Mouse (Mus musculus) embryonic facial prominence, embryonic 12.5 days (tissue): ENCODE results near the gene Nrg3. TPM values are rescaled to one million over a fixed set of nuclear protein-coding genes. Genes with fewer than 3 reads are reported as not detected.
"Not testable (repeated sequence)": the region's sequence is repeated elsewhere in the genome, so short reads cannot be mapped to it uniquely, and the experiment has no call there.

ENCODE experiments used
- ATAC-seq: fragments of 200-750 bp; cut with Nextera tagmentation; 2 replicates; pipeline ENCODE4 v1.8.0; 2017; ENCODE audit not compliant: insufficient number of reproducible peaks, insufficient read depth, low FRiP score, low TSS enrichment
- H3K27ac ChIP-seq: fragments of 300-500 bp; sonication (generic); 2 replicates; pipeline ENCODE4 v1.5.1; 2016; ENCODE audit warnings: mild to moderate bottlenecking
- H3K27me3 ChIP-seq: fragments of 300-500 bp; sonication (generic); 2 replicates; pipeline ENCODE4 v1.6.1; 2016; ENCODE audit warnings: mild to moderate bottlenecking, moderate library complexity
- H3K36me3 ChIP-seq: fragments of 300-500 bp; sonication (generic); 2 replicates; pipeline ENCODE4 v1.6.1; 2016; ENCODE audit warnings: mild to moderate bottlenecking
- H3K4me1 ChIP-seq: fragments of 300-500 bp; sonication (generic); 2 replicates; pipeline ENCODE4 v1.6.1; 2016
- H3K4me2 ChIP-seq: fragments of 300-500 bp; sonication (generic); replicated peaks from 2 replicates; pipeline ENCODE4 v1.6.1; 2016; ENCODE audit warnings: mild to moderate bottlenecking, moderate library complexity
- H3K4me3 ChIP-seq: fragments of 300-500 bp; sonication (generic); 2 replicates; pipeline ENCODE4 v1.5.1; 2016; ENCODE audit warnings: mild to moderate bottlenecking
- H3K9ac ChIP-seq: fragments of 300-500 bp; sonication (generic); 2 replicates; pipeline ENCODE4 v1.6.1; 2016; ENCODE audit warnings: mild to moderate bottlenecking, moderate library complexity
- H3K9me3 ChIP-seq: fragments of 300-500 bp; sonication (generic); 2 replicates; pipeline ENCODE4 v1.6.1; 2016; ENCODE audit warnings: mild to moderate bottlenecking, moderate library complexity
- WGBS: fragments of 180-500 bp; shearing (Covaris S2); methylation state at CpG from one replicate; pipeline ENCODE4 v1.1.7; 2016; 5-methylcytosine and 5-hydroxymethylcytosine counted together
- microRNA-seq: library from miRNA; unstranded; fragments of <30 nt; microRNA quantifications from one replicate; pipeline ENCODE4, GENCODE M21; 2017
- polyA plus RNA-seq: library from polyadenylated mRNA; unstranded; fragments of >200 nt; fragmentation: Nextera tagmentation; extraction: Ambion mirVana; gene quantifications from 2 replicates; pipeline ENCODE4 v1.2.1, GENCODE M21; 2016

The Nrg3 gene
- polyA plus RNA-seq, 1 experiment from 2014 or later: 0.83 TPM

DNA sequence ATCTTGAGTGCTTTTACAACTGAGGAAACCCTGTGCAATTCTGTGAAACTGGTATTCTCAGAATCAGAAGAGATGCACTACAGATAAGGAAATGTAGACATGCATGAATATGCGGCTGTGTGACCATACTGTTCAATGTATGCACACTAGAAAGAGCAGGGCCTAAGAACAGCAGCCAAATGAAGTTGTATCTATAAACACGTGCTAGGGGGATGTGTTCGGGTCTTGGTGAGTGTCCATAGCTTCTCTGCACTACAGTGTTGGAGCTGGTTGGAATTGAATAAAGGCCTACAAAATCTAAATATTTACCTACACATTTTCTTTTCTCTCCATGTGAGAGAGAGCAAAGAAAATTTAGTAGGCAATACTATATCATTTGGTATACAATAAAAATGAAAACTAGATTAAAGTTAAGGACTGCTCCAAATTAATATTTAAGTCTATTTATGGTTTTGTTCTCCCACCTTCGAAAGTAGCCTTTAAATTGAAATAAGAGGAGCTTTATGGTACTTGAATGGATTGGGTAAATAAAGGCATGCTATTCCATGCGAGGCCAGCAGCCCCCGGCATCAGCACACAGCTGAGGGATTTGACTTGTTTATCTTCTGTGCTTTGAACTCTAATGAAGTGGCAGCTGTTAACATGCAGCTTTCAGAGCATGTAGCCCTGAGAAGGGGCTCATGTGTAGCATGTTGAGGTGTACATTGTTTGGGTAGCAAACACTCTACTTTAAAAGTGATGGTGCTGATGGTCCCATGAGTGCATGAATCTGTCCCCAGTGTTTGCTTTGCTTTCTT is 1038.9 kb downstream of the Nrg3 start:
- H3K27ac ChIP-seq: no peak overlapping the region
- 73% methylated on average over 6 of the region's 6 CpGs for WGBS

DNA sequence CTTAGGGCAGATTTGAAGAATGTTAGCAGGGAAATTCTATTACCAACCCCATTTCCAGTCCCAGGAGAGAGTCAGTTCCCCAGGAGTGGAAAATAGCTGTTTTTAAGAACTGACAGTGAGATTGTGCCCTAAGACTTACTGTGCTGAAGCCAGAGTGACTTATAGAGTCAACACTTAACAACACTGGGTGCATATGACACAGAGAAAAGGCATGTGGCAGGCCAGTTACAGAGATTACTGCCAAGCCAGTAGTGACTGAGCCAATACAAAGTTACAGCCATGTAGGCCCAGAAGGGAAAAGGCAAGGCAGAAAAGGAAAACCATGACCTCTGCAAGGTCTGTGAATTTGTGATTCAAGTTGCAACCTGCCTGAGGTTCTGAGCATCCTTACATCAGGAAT is 1098.2 kb downstream of the Nrg3 start:
- no peaks in the 10 kb centered on the region for H3K4me1 ChIP-seq
- H3K36me3 ChIP-seq: no peaks in the 10 kb centered on the region
- H3K4me3 ChIP-seq: no peak overlapping the region
- H3K27me3 ChIP-seq: no peaks in the 10 kb centered on the region
- H3K27ac ChIP-seq: no peak overlapping the region
- H3K9ac ChIP-seq: no peak overlapping the region
- no peaks in the 10 kb centered on the region for H3K9me3 ChIP-seq
- no peak overlapping the region for H3K4me2 ChIP-seq
- no peak for ATAC-seq

More for the DNA sequence above, 1038.9 kb downstream of the Nrg3 start:
- no peak overlapping the region for H3K4me3 ChIP-seq
- H3K9me3 ChIP-seq: no peaks in the 10 kb centered on the region
- no peak overlapping the region for H3K4me2 ChIP-seq
- H3K4me1 ChIP-seq: no peaks in the 10 kb centered on the region
- H3K36me3 ChIP-seq: no peaks in the 10 kb centered on the region
- H3K27me3 ChIP-seq: no peaks in the 10 kb centered on the region
- no peak overlapping the region for H3K9ac ChIP-seq
- no peak for ATAC-seq

DNA sequence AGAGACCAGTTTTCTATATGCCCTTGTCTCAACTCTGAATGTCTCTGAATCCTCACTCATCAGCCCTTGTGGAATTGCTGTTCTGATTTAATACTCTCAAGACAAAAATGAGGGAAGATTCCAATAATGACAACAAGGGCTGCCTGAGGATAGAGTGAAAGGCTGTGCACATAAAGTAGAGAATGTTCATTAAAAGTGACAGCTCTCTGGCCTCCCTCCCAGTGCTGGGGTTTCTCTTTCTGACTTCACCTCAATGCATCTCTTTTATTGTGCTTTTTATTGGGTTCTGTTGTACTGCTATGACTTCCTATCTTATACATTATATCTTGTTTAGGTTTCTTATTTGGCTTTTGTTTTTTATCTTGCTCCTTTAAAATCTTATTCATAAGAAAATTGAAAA is 1131.9 kb downstream of the Nrg3 start:
- ATAC-seq: no peak
- Histone ChIP-seq H3K9ac (no peak overlapping the region), H3K9me3 (no peaks in the 10 kb centered on the region), H3K4me2 (no peak overlapping the region), H3K4me3 (no peak overlapping the region), H3K4me1 (no peaks in the 10 kb centered on the region), H3K27me3 (no peaks in the 10 kb centered on the region), H3K36me3 (no peaks in the 10 kb centered on the region), H3K27ac (no peak overlapping the region)

DNA sequence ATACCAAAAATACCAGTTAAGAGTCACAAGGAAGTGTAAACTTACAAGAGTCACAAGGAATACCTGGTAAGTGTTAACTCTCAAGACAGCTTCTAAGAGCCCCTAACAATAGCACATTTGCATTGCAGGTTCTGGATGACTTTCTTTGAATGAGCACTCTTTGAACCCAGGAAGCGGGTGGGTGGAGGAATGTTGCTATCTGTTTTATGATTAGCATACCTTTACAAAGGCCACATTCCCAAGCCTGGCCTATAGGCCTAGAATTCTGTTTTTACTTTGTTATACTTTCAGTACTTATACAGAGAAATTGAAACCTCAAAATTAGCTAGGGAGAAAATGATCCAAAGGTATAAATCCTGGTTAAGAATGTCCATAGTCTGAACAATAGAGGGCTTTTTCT is 1150.0 kb downstream of the Nrg3 start:
- H3K27me3 ChIP-seq, H3K4me3 ChIP-seq, H3K36me3 ChIP-seq, H3K9me3 ChIP-seq, H3K9ac ChIP-seq, H3K4me1 ChIP-seq, H3K4me2 ChIP-seq, ATAC-seq, H3K27ac ChIP-seq: not testable (repeated sequence)
- 76% methylated on average over 1 of the region's 1 CpGs for WGBS

DNA sequence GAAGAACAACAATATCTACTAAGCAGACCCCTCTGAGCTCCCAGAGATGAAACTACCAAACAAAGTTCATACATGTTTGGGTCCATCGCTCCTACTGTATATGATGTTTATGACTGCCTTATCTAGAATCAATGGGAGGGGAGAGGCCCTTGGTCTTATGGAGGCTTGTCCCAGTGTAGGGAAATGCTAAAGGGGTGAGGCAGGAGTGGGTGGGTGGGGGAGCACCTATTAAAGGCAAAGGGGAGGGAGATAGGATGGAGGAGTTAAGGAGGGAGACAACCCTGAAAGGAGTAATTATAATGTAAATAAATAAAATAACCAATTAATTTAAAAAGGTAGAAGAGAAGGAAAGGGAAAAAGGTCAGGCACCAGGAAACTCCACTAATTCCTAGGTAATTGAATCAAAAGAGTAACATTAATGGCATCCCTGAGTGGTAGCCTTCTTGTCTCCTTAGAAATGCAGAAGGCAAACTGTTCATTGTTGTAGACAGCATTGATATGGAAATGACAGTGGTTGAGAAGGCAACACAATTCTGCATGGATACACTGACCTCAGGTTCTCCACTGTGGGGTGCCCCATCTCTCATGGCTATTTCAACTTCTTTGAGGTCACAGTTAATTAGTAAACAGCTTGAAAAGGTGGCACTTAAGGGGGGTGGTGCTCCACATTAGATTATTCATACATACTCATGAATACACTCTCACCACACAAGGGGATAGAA is 1152.1 kb downstream of the Nrg3 start:
- no peak for ATAC-seq
- Histone ChIP-seq H3K9me3 (no peaks in the 10 kb centered on the region), H3K4me1 (no peaks in the 10 kb centered on the region), H3K4me3 (no peak overlapping the region), H3K9ac (no peak overlapping the region), H3K27ac (no peak overlapping the region), H3K27me3 (no peaks in the 10 kb centered on the region), H3K36me3 (no peaks in the 10 kb centered on the region), H3K4me2 (no peak overlapping the region)
- WGBS: 97% methylated on average over 1 of the region's 1 CpGs

Small RNA genes lying within 50 kb of the gene (microRNA-seq; reads per million reads assigned to microRNA genes)
- gene Gm27332: not detected
